Mouse (Mus musculus) CD4-positive, CD25-positive, alpha-beta regulatory T cell, adult 9 weeks (primary cell): ENCODE results near the gene Zfp971. TPM values are rescaled to one million over a fixed set of nuclear protein-coding genes. Genes with fewer than 3 reads are reported as not detected.

Experiments used
- polyA plus RNA-seq: library from polyadenylated mRNA; unstranded; fragments of 100-300 nt; shearing (Covaris generic); gene quantifications from one replicate; pipeline ENCODE4 v1.2.1, GENCODE M21; 2017

The Zfp971 gene
- polyA plus RNA-seq = 17.6 TPM

GRCm38 (mm10) chr2:178023011-178023611 is at the start of gene Zfp971:
Gene Zfp971, plus strand, starts transcription at chr2:178023284.

DNA sequence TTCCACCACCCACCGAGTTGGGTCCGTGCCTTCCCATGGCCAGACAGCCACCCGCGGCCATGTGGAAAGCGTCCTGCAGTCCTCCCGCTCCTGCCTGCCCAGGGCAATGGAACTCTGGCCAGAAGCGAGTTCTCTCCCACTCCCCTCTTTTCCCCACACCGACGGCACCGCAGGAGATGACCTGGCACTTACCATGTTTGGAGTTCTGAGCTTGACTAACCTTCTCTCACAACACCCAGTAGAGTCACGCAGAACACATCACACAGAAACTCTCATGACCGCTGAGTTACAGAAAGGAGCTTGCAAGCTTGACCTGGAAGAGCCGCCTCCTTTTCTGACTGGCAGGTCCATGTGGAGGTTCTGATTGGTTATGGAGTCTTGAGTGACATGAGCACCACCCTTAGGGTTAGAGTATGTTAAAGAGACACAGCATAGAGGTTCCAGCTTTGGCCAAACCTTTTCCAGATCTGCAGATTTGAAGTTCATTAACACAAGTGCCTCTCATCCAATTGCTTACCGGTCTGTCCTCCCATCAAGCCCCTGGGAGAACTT is 55.2 kb downstream of the Zfp971 start, which contains the start of gene Zfp931:
Gene Zfp931, minus strand, starts transcription at position 311 of the 552 bp plus-strand sequence.

Other genes starting within 250 kb of the Zfp971 start
- 14.3 TPM for gene Gm14325, start 182.9 kb upstream of the Zfp971 start, polyA plus RNA-seq
- not detected for gene Gm14327, start 126.2 kb upstream of the Zfp971 start, polyA plus RNA-seq
- 1.7 TPM for gene Zfp972, start 97.7 kb upstream of the Zfp971 start, polyA plus RNA-seq
- gene Gm14326, start 66.0 kb upstream of the Zfp971 start, polyA plus RNA-seq = 12.6 TPM
- gene Zfp931, start 55.2 kb downstream of the Zfp971 start, polyA plus RNA-seq = 9.5 TPM
- 0.26 TPM for gene Phactr3, start 95.7 kb downstream of the Zfp971 start, polyA plus RNA-seq